Mouse (Mus musculus) embryonic fibroblast, embryonic 13.5 days (primary cell): Measurements from ENCODE around the gene Tff2.

ENCODE experiments used
- CTCF ChIP-seq: IDR thresholded peaks from 2 replicates; pipeline ENCODE4 v1.5.1; 2011; ENCODE audit warnings: mild to moderate bottlenecking, control low read depth, low read length, moderate library complexity, borderline replicate concordance; ENCODE audit not compliant: insufficient read depth
- POLR2A ChIP-seq: IDR thresholded peaks from 2 replicates; pipeline ENCODE4 v1.6.1; 2011; ENCODE audit warnings: low read depth, mild to moderate bottlenecking, control low read depth, low read length, moderate library complexity

GRCm38 (mm10) chr17:31144040-31145037 lies at the start of gene Tff2:
- no peak for TF ChIP-seq CTCF
- TF ChIP-seq POLR2A: no peak
